Mouse (Mus musculus) spleen, adult 2 months (tissue): ENCODE data around the gene Sh3bgrl.

Source experiments
- CTCF ChIP-seq: fragments of 200-500 bp; IDR thresholded peaks from 2 replicates; pipeline ENCODE4 v1.5.1; 2011; ENCODE audit warnings: mild to moderate bottlenecking, inconsistent platforms; ENCODE audit not compliant: insufficient read depth, insufficient read length, insufficient replicate concordance; ENCODE audit errors: extremely low read depth
- POLR2A ChIP-seq: fragments of 200-500 bp; IDR thresholded peaks from 2 replicates; pipeline ENCODE4 v1.6.1; 2011; ENCODE audit warnings: low read depth, low read length, inconsistent platforms

DNA sequence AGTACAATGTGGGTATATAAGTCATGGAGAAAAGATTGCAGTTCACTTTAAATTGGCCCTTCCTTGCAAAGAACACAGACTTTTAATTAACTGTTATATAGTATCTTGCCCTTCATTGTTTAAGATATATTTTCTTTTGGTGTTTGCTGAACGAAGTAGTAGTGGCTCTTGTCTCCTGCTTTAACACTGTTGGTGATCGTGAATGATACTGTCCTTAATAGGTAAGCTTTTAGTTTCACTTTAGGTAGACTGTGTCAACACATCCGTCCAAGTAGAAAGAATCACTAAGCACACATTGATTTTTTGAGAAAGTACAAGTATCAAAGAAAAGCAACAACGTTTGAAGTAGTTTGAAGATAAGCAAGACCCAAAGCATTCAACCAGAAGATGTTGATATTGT lies 65.7 kb downstream of the Sh3bgrl start:
- TF ChIP-seq CTCF (no peak), POLR2A (no peak)
